In the genomic region with DNA sequence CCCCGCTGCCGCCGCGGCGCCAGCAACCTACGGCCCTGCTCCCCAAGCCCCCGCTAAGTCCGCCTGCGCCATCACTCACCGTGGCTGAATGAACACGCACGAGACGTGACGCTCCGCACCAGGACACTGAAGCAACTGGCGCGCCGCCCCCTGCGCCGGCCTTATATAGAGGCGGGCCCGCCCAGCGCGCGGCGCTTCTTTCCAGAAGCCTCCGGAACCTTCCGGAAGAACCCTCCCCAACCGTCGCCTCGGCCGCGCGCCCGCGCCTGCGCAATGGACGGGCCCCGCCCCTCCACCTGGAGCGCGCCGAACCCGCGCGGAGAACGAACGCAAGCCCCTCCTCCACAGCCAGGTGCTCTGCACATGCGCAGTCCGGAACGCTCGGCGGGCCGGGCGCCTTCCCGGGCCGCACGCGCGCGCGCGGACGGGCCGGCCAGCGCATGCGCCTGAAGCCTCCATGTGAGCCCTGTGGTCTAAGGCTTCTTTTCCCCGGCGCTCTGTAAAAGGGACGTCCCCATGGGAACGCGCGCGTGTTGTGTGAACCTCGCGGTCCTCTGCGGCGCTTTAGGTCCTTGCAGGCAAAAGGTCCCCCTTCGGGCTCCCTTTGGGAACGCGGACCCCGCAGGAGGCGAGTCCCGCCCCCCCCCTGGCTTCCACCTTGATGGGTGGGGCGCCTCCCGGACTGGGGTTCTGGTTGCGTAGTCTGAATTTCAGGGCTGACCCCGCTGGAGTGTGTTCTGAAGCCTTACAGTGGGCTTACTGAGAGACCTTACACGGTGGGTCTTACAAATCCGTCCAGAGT, we compare ENCODE assay signal across 8 mouse cellular contexts. TPM values are rescaled to one million over a fixed set of nuclear protein-coding genes. Genes with fewer than 3 reads are reported as not detected.
DNase-seq lines count a peak whose midpoint lies in the region; ATAC-seq lines count a peak whose summit lies in the region.

No protein-coding gene starts in this region.

- no peaks in the 10 kb centered on the region for H3K9me3 ChIP-seq in hindbrain, embryonic 16.5 days (ENCODE audit: control insufficient read depth, low read length)

- WGBS in hindbrain, embryonic 16.5 days: under 1% methylated on average over 78 of the region's 89 CpGs
- WGBS in macrophage (ENCODE audit: missing documents): under 1% methylated on average over 88 of the region's 89 CpGs

- peak overlapping the region; percentile 100 for H3K4me3 ChIP-seq in hindbrain, embryonic 16.5 days (ENCODE audit: low read length)
- peak overlapping the region; percentile 43 for H3K4me3 ChIP-seq in macrophage (ENCODE audit: inconsistent target)

- peak; percentile 95 for ATAC-seq in hindbrain, embryonic 16.5 days

- no peaks in the 10 kb centered on the region for H3K27me3 ChIP-seq in hindbrain, embryonic 16.5 days (replicated peaks; ENCODE audit: control insufficient read depth, insufficient read depth, low read length)

- peaks cover 16% of the 10 kb centered on the region for H3K79me2 ChIP-seq in macrophage (ENCODE audit: inconsistent target)

- peak overlapping the region; percentile 98 for H3K27ac ChIP-seq in hindbrain, embryonic 16.5 days (ENCODE audit: low read depth, low read length)
- H3K27ac ChIP-seq in macrophage: peak overlapping the region; percentile 33; the same call in 1 of the 2 replicates

- peak overlapping the region; percentile 86 for H3K4me2 ChIP-seq in hindbrain, embryonic 16.5 days (ENCODE audit: low read length)

- H3K36me3 ChIP-seq in hindbrain, embryonic 16.5 days (ENCODE audit: control insufficient read depth, insufficient read depth, low read length): peaks cover 13% of the 10 kb centered on the region
- peaks cover 14% of the 10 kb centered on the region; the same call in 1 of the 2 replicates for H3K36me3 ChIP-seq in macrophage (ENCODE audit: inconsistent target)

- peaks cover 12% of the 10 kb centered on the region for H3K4me1 ChIP-seq in hindbrain, embryonic 16.5 days (ENCODE audit: control insufficient read depth, insufficient read depth, low read depth, low read length)

- peak; percentile 95 for DNase-seq in R1 (ENCODE audit: low read depth, low spot score)
- DNase-seq in cerebellum, postnatal 25 days: peak; percentile 99 to 100
- DNase-seq in frontal cortex, postnatal 36 days (ENCODE audit: low spot score in 2 of 2): peak; percentile 97
- peak; percentile 97 to 98 for DNase-seq in left cerebral cortex, adult 18-20 months (ENCODE audit: low spot score in 2 of 2)
- peak; percentile 96 for DNase-seq in right cerebral cortex, adult 18-20 months
- DNase-seq in urinary bladder, postnatal 10 days (ENCODE audit: low spot score): peak; percentile 93

- peak overlapping the region; percentile 100 for H3K9ac ChIP-seq in hindbrain, embryonic 16.5 days (ENCODE audit: low read depth, low read length)

RNA-seq across cellular contexts. Expression of gene Hsp90aa1, which starts 6.2 kb away (rescaled TPM):
- polyA plus RNA-seq in hindbrain, embryonic 16.5 days (2015; fragmentation: Nextera tagmentation; extraction: Ambion mirVana): 1,477 and 1,618 TPM in 2 replicates
- 1,000 to 10,000 TPM in 1 of 2 experiments, 100 to 1,000 TPM in 1; 981 to 1,007 TPM for total RNA-seq in left cerebral cortex, adult 18-20 months (2021)
- total RNA-seq in macrophage (2018; cell fraction: chromatin; rRNA removed): 100 to 1,000 TPM in 8 of 26 experiments, 10 to 100 TPM in 18; 32.1 to 205 (median 72.0) TPM
- 100 to 1,000 TPM; 196 to 384 (median 264) TPM for total RNA-seq in macrophage (2018; cell fraction: cytosol; rRNA removed)
- total RNA-seq in macrophage (2018; cell fraction: nucleus; rRNA removed): 100 to 1,000 TPM in 24 of 26 experiments, 10 to 100 TPM in 2; 70.2 to 285 (median 139) TPM
- 118 to 318 TPM (median 290 TPM) in 3 replicates for polyA plus RNA-seq in macrophage (2018)

RNA-seq across cellular contexts. Expression of gene 1700001K19Rik, which starts 14.0 kb away (rescaled TPM):
- 0.16 and 0.55 TPM in 2 replicates for polyA plus RNA-seq in hindbrain, embryonic 16.5 days (2015; fragmentation: Nextera tagmentation; extraction: Ambion mirVana)
- total RNA-seq in left cerebral cortex, adult 18-20 months (2021): not detected
- not detected for total RNA-seq in macrophage (2018; cell fraction: chromatin; rRNA removed)
- total RNA-seq in macrophage (2018; cell fraction: cytosol; rRNA removed): not detected
- not detected for total RNA-seq in macrophage (2018; cell fraction: nucleus; rRNA removed)
- not detected in 3 replicates for polyA plus RNA-seq in macrophage (2018)

RNA-seq across cellular contexts. Expression of gene Wdr20, which starts 41.4 kb away (rescaled TPM):
- polyA plus RNA-seq in hindbrain, embryonic 16.5 days (2015; fragmentation: Nextera tagmentation; extraction: Ambion mirVana): 23.0 TPM in 2 replicates
- total RNA-seq in left cerebral cortex, adult 18-20 months (2021): 10 to 100 TPM; 46.2 to 48.1 TPM
- 100 to 1,000 TPM in 2 of 26 experiments, 10 to 100 TPM in 24; 58.6 to 114 (median 80.3) TPM for total RNA-seq in macrophage (2018; cell fraction: chromatin; rRNA removed)
- 10 to 100 TPM; 13.3 to 23.3 (median 17.3) TPM for total RNA-seq in macrophage (2018; cell fraction: cytosol; rRNA removed)
- total RNA-seq in macrophage (2018; cell fraction: nucleus; rRNA removed): 10 to 100 TPM; 38.9 to 88.2 (median 61.7) TPM
- polyA plus RNA-seq in macrophage (2018): 20.2 to 22.2 TPM (median 20.6 TPM) in 3 replicates

Comparison
In these comparisons a context has a peak if more than half of its experiments do, and no peak if none do; other contexts are left out.
1. Peak in every context shown above with its lines: DNase-seq, ATAC-seq, H3K4me3 ChIP-seq and H3K27ac ChIP-seq.